Mouse (Mus musculus) T-helper 1 cell (primary cell): ENCODE data around the gene Pou2af1.

Experiments
- in situ Hi-C: fragments of 300-600 bp; cut with MboI, MseI; formaldehyde crosslinking; loops from one replicate; pipeline ENCODE4 v1.15.1; 2025; ENCODE audit warnings: high pct_unique_total_duplicates

Pou2af1 gene

DNA sequence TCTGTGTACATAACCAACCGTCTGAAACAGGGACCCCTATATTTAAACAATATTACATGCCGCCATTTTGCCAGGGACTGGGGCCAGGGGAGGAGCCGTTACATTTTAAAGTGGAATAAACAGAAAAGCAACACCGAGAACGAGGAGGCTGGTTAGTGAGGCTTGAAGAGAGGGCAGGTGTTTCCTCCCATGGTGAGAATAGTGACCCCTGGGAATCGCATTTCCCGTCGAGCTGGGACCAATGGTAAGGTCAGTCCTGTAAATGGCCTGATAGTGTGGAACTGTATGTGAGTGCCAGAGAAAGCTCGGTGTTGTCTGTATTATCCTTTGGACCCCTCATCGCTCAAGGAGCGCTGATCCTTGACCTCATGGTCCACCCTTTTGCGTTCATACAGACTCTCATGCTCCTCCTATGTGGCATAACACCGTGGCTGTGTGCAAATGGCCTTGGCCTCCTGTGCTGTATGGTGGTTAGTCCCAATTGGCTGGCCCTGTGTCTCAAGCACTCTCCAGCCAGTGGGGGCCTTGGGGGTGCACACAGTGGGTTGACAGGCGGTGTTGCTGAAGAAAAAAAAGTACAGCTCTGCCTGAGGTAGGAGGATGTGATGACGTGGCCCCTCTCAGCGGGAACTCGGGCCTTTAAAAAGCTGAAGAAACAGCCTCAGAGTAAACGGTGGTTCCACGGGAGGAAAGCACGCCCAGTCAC is at the start of gene Pou2af1:
Pou2af1 (plus strand) TSS at position 686 of the 706 bp plus-strand sequence.
- in situ Hi-C loops: loop anchor here (5.0 kb wide), 1 partner anchor 36 kb away; no protein-coding TSS in a partner anchor

DNA sequence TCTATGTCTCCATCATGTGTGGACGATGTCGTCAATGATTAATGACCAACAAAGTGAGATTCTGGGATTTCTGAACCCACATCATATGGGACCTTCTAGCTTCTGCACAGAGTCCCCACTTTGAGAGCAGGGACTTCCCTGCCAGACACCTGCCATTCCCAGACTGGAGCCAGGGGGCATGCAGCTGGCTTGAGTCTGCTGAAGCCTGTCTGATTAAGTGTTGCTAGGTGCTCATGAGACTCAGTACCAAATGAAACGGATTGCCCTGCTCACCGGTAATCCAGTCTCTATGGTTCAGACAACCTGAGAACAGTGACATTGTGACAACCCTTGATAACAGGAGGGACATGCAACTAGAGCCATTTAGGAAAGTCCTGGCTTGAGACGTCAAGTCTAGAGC is 49.5 kb upstream of the Pou2af1 start:
- in situ Hi-C loops: loop anchor here (25.0 kb wide), 1 partner anchor 748 kb away; no protein-coding TSS in a partner anchor

DNA sequence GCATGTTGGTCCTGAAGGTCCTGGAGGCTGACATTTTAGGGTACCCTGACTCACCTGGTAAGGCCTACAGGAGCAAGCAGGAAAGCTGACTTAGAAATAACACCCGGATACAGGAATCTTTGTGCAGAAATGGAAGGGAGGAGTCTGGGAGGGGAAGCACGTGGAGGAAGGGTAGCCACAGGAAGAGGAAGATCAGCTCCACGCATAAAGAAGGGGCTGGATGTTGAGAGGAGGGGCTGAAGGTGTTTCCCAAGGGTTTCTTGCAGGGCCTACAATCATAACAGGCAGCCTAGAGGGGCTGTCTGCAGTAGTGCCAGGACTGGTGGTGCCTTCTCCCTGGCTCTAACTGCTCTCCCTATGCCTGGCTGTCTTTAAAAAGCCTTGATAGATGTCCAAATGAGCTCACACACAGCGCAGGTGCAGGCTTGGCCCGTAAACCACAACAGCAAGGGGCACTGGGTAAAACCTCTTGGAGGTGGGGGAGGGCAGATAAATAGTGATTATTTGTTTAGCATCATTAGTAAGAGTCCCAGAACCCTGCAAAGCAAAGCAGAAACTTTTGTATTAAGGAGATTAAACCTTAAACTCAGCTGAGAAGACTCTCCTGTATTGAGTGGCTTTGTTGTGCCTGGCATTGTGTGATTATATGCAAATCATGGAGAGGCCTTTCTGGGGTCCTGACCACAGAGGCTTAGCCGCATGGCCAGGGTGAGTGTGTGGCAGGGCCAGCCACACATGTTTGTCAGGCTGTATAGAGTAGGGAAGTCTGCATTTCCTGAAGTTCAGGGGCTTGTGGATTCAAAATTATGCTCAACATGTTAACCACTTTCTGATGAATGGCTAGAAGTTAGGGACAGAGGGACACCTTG is 48.0 kb upstream of the Pou2af1 start, which contains the start of gene Gm32742:
Gm32742 (minus strand) TSS at position 206 of the 869 bp plus-strand sequence.
- in situ Hi-C loops: loop anchor here (25.0 kb wide), 1 partner anchor 747 kb away; no protein-coding TSS in a partner anchor

DNA sequence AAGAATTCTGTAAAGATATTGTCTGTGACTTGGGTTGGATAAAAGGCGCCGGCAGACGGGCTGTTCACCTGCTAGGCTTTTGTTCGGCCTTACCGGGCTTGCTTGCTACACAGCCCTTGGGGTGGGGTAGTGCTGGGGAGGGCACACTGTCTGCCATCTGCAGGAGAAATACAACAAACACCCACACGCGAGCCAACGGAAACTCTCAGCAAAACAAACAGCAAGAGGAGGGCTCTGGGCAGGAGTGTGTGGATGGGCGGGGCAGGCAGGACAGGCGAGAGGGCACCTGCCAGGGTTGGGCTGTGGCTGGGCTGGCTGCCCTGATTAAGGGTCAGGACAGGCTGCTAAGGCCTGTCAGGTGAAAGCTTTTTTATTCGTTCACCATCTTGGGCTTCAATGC is 45.6 kb upstream of the Pou2af1 start:
- in situ Hi-C loops: loop anchor here (25.0 kb wide), 1 partner anchor 744 kb away; no protein-coding TSS in a partner anchor

DNA sequence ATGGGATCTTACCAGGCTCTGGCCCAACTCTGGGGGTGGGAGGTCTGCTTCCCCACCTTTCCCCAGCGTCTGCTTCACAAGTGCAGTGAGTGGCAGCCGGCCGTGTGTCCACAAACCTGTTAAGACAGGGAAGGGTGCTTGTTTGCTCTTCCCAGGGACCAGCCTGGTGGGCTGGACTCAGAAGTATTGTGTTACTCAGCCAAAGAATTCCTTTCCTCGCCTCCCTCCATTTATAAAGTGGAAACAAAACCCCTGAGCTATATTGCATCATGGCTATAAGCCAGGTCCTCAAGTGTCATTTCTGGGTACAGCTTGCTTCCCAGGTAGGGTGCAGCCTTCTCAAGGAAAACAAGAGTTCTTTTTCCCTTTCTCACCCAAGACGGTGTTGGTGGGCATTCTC is 44.8 kb upstream of the Pou2af1 start:
- in situ Hi-C loops: loop anchor here (25.0 kb wide), 1 partner anchor 744 kb away; no protein-coding TSS in a partner anchor

DNA sequence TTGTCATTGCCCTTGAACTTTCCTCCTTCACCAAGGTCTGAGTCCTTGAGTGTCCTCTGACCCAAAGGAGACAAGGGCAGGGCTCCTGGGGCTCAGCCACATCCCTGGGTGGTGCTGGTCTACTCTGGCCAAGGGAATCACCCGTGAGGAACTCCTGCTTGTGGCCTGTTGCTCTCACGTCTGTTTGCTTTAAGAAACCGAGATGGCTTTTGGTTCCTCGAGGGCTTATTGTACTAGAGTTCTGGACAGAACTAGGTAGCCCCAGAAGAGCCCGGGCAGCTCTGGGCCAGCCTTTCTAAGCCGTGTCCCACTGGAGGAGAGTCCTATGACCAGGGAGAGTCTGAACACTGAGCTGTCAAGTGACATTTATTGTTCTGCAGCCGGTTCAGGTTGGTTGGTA is 44.4 kb upstream of the Pou2af1 start:
- in situ Hi-C loops: loop anchor here (25.0 kb wide), 1 partner anchor 743 kb away; no protein-coding TSS in a partner anchor

DNA sequence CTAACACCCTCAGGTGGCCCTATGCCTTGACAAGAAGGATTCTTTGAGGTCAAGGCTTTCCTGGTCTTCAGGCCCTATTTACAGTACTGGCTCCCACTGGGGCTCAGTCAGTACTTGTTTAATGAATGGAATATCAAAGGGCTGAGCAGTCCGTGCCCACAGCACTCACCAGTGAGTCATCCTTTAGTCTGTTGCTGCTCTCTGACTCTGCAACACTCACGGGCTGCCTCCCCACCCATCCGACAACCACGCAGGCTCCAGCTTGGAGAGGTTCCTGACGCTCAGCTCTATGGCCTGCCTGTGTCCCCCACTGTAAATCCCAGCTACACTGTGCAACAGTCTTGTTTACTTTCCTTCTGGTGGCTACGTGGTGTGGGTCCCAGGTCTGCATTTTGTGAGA is 43.2 kb upstream of the Pou2af1 start:
- in situ Hi-C loops: loop anchor here (25.0 kb wide), 1 partner anchor 742 kb away; no protein-coding TSS in a partner anchor

DNA sequence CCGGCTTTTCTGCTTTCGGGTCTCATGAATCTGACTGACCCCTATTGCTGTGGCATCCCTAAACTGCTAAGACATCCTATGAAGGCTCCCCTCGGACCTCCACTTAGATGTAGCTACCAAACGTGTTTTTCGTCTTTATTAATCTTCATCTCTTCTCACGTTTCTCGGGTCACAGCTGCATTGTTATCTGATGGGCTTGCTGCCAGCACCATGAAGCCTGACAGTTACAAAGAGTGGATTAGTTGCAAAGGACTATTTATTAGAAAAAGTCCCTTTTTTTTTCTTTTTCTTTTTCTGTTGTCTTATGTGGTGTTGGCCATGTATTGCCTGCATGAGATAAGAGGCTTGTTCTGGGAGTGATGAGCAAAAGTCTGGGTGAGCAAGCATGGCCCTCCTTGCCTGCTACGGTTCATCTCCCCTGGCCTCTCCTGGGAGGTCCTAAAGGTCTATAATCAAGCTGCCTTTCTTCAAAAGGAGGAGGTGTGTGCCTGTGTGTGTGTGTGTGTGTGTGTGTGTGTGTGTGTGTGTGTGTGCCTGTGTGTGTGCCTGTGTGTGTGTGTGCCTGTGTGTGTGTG is 38.5 kb upstream of the Pou2af1 start:
- in situ Hi-C loops: loop anchor here (5.0 to 25.0 kb wide), 2 partner anchors 37 to 737 kb away; partner anchors contain the start of gene Pou2af1

DNA sequence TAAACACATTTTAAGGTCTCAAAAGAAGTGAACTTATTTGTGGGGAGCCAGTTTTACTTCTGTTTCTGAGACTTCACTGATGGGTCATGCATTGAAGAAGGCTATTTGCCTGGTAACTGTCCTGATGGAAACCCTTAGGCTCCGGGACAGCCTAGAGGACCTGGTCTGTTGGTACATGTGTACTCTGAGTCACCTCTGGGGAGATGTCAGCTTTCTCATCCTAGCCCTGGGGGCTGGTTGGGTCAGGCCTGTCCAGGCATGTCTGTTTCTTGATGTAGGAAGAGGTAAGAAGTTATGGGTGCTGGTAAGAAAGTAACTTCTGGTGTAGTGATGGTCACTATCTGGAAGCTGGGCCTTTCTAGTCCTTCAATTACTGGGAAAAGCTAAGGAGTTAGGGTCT is 37.8 kb upstream of the Pou2af1 start:
- in situ Hi-C loops: loop anchor here (5.0 kb wide), 1 partner anchor 37 kb away; the partner anchor contains the start of gene Pou2af1

DNA sequence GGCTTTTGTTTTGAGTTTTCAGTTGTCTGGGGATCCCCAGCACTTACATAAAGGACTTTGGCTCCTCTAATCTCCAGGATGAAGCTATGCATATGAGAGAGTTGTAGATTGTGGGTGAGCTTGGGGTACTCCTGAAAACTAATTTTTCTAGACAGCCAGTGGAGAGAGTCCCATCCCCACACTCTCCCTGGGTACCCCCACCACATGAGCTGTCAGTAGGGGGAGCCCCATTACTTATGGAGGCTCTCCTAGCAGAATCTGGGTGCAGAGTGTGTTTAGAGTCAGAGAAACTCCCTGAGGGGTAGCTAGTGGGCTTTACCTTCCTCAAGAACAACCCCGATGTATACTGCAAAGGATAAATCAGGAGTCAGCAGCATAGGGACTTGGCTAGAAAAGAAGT is 35.2 kb upstream of the Pou2af1 start:
- in situ Hi-C loops: loop anchor here (5.0 kb wide), 1 partner anchor 34 kb away; the partner anchor contains the start of gene Pou2af1

DNA sequence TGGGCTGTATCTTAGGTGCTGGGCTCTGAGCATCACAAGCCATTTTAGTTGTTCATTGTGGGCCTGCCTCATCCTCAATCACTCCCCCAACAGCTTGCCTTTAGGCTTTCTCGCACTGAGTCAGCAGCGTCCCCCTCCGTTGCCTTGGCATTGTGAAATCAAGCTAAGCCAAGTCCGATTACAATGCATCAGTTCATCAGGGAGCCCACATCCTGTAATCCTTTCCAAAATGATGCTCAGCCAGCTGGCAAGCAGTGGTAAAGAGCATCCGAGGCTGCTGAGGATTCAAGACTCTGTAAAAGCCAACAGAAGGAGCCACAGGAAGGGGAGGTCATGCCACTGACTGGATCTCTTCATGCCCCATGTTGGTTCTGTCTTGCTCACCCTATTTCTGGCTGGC is 32.9 kb upstream of the Pou2af1 start:
- in situ Hi-C loops: no loop called here

DNA sequence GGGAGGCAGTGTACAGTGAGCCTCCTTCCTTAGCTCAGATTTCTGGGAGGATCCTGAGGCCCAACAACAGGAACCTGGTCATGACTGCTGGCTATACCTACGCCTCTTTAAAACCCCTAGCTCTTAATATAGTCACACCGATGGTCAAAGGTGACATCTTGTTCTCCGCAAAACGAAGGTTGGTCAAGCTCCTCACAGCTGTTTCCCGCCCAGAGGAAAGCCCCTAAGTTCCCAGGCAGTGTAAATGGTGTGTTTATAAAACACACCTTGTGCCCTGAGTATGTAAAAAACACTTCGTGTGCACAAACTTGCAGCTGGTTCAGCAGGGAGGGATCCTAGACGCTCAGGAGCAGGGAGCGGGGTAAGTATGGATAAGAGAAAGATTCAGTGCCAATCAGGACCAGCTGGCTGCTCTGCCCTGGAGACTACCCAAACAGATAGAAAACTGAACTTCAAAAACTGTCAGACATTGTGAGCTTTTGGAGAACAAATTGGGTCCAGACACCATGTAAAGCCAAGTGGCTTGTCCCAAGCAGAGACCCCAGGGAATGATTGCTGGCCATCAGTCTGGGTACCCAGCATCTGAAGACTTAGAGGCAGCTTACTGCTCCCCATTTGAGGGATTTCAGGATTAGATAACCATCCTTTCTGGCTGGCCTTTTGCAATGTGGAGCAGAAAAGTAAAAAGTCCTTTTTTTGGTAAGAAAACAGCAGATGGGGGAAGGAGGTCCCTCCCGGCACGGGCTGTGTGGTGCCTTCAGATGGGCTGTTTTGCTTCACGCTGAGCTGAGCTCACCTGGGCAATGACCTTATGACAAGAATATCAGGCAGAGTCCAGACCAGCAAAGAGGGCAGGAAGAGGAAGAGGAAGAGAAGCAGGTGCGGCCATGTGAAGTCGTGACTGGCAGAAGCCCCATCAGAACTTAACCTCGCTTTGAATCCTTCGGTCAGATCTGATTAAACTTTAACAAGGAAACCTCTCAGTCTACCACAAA is 30.5 kb upstream of the Pou2af1 start:
- in situ Hi-C loops: no loop called here

DNA sequence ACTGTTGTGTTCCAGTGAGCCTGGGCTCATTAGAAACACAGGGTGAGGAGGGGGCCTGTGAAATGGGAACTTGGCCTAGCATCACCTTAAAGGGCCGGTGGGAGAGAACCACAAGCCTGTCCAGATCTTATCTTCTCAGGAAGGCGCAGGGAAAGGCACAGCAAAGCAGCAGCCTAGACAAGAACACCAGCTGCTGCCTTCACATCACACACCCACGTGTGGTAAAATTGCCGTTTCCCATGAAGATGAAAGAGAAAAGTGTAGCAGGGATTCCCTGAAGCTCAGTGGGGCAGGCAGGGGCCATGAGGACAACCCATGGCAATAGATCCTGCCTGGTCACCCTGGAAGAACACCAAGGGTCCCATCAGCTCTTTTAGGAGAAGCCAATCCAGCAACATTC is 28.1 kb upstream of the Pou2af1 start:
- in situ Hi-C loops: no loop called here

DNA sequence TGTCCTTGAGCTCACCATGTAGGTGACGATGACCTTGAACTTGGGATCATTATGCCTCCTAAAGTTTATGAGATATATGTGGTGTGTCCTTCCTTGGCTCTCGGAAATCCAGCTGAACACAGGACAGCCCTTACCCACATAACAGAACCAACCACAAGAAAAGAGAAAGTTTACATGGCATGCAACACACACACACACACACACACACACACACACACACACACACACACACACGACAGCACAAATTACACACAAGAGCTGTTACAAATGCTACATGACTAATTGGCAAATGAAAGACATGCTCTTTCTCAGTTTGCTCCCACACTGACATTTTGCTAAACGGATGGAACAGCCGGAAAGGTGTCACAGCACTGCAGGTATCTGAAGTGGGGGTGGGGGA is 27.6 kb upstream of the Pou2af1 start:
- in situ Hi-C loops: no loop called here

DNA sequence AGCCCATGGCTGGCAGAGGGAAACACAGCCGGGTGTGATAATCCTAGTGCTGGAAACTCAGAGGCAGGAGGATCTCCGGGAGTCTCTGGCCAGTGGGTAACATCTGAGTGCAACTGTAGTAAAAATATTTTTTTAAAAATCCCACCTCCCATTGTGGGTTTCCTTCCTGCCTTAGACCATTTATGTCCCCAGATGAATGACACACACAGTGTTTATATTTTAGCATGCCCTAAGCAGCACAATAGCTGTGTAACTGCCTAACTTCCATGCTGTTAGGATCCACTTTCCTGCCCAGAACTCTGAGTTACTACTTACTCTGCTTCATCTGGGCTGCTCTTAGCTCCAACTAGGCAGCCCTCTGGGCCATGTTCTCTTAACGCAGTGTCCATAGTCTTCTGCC is 22.9 kb upstream of the Pou2af1 start:
- in situ Hi-C loops: no loop called here

DNA sequence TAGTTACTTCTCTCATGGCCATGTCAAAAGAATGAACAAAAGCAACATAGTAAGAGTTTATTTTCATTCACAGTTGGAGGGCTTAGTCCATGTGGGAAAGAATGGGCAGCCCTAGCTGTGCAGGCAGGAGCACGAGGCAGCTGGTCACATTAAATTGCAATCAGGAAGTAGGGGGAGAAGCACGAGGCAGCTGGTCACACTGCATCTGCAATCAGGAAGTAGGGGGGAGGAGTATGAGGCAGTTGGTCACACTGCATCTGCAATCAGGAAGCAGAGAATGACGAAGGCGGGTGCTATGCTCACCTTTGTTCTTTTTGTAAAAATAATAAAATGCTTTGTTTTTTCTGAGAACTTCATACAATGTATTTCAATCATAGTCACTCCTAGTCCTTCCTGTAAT is 18.7 kb upstream of the Pou2af1 start:
- in situ Hi-C loops: no loop called here

DNA sequence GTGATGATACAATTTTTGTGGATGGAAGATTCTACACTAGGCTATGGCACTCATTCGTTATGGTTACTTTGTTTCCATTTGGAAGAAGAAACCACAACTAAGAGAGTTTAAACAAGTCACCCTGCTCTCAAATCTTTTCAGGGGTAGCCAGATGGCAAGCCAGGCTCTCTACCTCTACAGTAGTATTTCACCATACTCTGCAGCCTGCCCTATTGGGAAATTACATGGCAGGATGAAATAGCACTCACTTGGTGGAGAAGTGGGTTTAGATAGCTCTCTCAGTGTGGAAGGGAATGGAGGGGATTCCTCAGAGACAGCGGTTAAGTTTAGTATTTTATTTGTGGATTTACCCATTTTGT is 4.6 kb upstream of the Pou2af1 start:
- in situ Hi-C loops: no loop called here

DNA sequence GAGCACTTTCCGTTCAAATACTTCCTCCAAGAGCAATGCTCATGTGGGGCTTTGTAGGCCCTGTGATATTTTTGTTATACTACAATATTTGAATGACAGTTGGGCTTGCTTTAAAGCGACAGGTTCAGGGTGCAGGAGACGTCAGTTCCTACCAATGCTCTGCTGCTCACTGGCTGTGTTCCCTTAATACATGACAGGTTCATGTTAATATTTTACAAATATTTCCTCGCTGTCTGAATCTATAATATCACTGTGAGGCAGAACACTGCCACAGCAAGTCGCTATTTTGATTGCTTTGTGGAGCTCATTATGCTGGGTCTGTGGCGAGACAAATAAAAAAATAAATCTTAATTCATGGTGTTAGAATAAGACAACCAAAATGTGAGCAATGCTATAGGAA is 2.3 kb upstream of the Pou2af1 start:
- in situ Hi-C loops: loop anchor here (5.0 kb wide), 1 partner anchor 34 kb away; no protein-coding TSS in a partner anchor

DNA sequence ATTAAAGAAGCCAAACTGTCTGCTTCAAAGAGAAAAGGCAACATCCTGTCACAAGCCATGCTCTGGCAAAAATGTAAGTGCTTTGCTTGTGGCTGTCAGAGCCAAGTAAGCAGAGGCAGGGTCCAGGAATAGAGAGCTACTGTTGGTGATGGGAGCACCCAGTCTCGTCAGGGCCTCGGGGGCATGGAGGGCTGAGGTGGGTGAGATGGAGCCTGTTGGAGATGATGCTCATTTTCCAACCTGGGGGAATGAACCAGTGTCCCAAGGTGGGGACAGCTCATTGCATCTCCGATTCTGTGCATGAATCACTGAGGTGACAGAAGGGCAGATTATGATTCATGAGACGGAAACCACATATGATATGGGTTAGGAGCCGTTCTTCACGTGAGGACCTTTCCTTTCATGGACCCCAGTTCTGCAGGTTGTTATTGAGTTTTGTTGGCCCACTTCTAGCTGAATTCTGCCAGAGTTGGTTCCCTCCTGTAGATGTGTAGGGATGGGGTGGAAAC is 275 bp downstream of the Pou2af1 start:
- in situ Hi-C loops: loop anchor here (5.0 kb wide), 1 partner anchor 36 kb away; no protein-coding TSS in a partner anchor

DNA sequence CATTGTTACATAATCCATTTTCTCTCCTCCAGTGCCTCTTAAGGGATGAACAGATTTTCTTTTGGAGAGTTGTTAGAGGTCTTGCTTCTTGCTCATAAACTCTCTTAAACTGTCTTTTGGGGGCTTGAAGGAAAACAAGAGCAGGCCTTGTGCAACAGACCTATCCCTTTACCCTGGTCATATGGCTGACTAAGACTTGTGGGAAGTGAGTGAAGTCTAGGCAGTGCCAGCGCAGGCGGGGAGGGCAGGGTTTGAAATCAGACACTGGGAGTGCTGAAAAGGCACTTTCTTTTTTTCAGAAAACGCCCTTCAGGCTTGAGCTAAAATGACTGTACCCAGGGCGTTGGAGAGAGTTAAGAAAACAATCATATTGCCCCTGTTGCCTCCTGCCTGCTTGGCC is 1.8 kb downstream of the Pou2af1 start:
- in situ Hi-C loops: no loop called here
